Mouse (Mus musculus) T-cell, adult 66 days (primary cell): ENCODE results near the gene Mrm3. TPM values are rescaled to one million over a fixed set of nuclear protein-coding genes. Genes with fewer than 3 reads are reported as not detected.

Source experiments
- total RNA-seq, 2 experiments: library from RNA; stranded (reverse); gene quantifications; 3 replicates in 1 of 2; 4 replicates in 1 of 2; pipeline ENCODE4 v1.2.4; 2023

Gene Mrm3
- 10 to 100 TPM; 18.3 to 23.1 TPM for total RNA-seq

DNA sequence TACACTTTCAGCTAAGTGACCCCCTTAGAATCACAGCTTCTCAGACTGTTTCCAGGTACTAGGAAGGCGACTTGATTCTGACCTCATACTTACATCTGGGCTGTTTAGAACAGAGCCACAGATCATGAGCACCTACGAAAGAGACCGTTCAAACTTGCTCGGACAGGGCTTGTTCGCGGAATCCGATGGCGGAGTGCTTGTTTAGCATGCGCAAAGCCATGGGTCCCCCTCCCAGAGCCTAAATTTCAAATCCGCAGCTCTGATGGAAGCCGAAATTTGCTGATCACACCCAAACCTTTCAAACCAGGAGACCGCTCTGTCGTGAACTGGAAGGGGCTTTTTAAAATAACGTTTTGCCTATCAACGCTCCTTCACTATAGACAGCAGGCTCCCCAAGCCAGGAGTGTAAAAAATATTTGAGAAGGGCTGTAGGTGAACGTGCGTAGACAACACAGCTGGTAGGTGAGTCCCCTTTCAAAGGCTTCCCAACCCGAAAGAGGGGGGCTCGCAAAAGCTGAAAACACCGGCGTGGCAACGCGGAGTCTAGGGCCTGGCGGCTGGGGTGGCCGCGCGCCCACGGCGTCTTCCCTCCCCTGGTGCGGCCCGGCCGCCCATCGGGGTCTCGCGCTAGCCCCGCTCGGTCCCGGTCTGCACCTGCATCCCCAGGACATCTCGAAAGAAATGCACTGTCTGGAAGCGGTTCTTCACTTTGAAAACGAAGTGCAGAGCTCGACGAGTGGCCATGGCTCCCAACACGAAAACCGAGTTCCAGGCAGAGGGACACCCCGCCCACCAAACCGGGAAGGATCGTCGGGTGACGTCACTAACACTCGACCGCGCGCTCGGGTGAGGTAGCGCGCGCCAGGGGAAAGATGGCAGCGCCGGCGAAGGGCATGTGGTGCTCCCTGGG lies at the start of gene Mrm3, which contains the start of gene Glod4:
Mrm3 (plus strand) TSS at position 815 of the 910 bp plus-strand sequence.
Glod4 (minus strand) TSS at position 825 of the 910 bp plus-strand sequence.

DNA sequence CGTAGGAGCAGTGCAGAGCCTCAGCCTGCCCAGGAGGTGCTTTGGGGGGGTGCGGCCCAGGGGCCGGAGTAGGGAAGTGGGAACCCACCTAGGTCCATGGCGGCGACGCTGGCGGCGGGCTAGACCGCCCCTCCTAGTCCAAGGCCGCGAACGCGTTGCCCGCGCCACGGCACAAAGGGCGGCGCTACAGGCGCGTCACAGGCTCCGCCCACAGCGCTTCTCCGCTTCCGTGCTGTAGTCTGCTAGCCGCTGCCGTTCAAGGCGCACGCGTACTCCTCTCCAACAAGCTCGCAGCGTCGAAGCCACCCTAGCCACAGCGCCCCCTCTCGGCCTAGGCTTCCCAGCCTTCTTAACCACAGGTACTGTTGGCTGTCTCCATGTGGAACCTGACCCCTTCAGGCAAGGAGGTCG lies 26.1 kb upstream of the Mrm3 start, which contains the start of the genes Dbil5 and Gemin4:
Dbil5 (plus strand) TSS at position 219 of the 411 bp plus-strand sequence.
Gemin4 (minus strand) TSS at position 275 of the 411 bp plus-strand sequence.

Other genes with a start within 250 kb of the Mrm3 start
- under 1 TPM in 1 of 2 experiments, not detected in 1; 0.86 TPM for gene 1700016K19Rik, start 243.8 kb upstream of the Mrm3 start, total RNA-seq
- gene Rflnb, start 215.9 kb upstream of the Mrm3 start, total RNA-seq, result 10 to 100 TPM; 66.3 to 71.8 TPM
- gene Vps53, start 64.1 kb upstream of the Mrm3 start, total RNA-seq, result 10 to 100 TPM; 54.6 to 56.8 TPM
- 1 to 10 TPM; 2.1 to 4.1 TPM for gene Fam57a, start 64.0 kb upstream of the Mrm3 start, total RNA-seq
- gene Dbil5, start 26.1 kb upstream of the Mrm3 start, total RNA-seq, result not detected
- 10 to 100 TPM in 1 of 2 experiments, 1 to 10 TPM in 1; 7.0 to 12.8 TPM for gene Gemin4, start 26.1 kb upstream of the Mrm3 start, total RNA-seq
- 10 to 100 TPM; 21.8 to 24.5 TPM for gene Glod4, start within 50 bp of the Mrm3 start, total RNA-seq
- 1 to 10 TPM; 9.5 to 9.6 TPM for gene Nxn, start 155.4 kb downstream of the Mrm3 start, total RNA-seq
- 10 to 100 TPM; 14.3 to 20.0 TPM for gene Timm22, start 163.2 kb downstream of the Mrm3 start, total RNA-seq